In the genomic region with DNA sequence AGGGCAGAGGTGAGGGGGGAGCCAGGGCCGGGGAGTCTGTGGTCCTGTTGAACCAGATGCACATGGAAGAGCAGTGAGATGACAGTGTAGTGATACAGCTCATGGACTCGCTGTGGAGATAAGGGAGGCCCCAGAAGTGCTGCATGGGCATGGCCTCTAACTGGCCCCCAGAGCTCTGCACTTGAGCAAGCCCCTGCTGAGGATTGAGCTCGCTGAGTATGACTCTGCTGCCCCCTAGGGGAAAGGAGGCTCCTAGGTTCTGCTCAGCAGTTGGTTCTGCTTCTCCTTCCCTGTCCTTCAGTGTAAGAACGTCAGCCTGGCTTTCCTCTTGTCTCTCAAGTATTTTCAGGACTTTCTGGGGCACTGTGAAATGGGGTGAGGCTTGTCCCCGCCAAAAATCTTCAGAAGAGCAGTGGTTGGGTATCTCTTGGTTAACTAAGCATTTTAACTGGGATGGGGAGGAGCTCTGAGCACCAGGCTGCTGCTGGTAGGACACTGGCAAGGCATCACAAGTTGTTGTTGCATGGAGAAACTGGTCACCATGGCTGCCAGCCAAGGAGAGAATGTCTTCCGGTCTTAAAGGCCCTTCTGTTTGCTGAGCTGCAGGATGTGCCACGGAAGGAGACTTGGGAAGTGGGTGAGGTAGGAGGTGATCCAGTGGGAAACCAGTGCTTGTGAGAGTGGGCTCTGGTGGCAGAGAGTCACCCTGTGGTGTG, we compare ENCODE assay signal across 8 mouse cellular contexts. TPM values are rescaled to one million over a fixed set of nuclear protein-coding genes. Genes with fewer than 3 reads are reported as not detected.
DNase-seq lines count a peak whose midpoint lies in the region; ATAC-seq and TF ChIP-seq lines count a peak whose summit lies in the region.

No protein-coding gene starts in this region.

- peaks cover 70% of the 10 kb centered on the region for H3K27me3 ChIP-seq in megakaryocyte, embryonic 14.5 days (replicated peaks)

- peak; percentile 96 for ATAC-seq in activated CD4-positive, CD25-positive, alpha-beta regulatory T cell, adult 4 months
- ATAC-seq in common myeloid progenitor, adult 5-6 weeks (replicated peaks; ENCODE audit: low read depth, poor library complexity, severe bottlenecking) = peak; percentile 94

- H3K4me3 ChIP-seq in left cerebral cortex, adult 2 months = no peak overlapping the region
- peak overlapping the region; percentile 31 for H3K4me3 ChIP-seq in megakaryocyte, embryonic 14.5 days (replicated peaks)

- H3K27ac ChIP-seq in left cerebral cortex, adult 2 months = no peak overlapping the region

- TF ChIP-seq CTCF in left cerebral cortex, adult 2 months (IDR thresholded peaks at IDR 0.05) = peak; percentile 98

- H3K9me3 ChIP-seq in megakaryocyte, embryonic 14.5 days = peaks cover 6% of the 10 kb centered on the region; the same call in 1 of the 2 replicates

- peaks cover 59% of the 10 kb centered on the region for H3K4me1 ChIP-seq in megakaryocyte, embryonic 14.5 days

- H3K36me3 ChIP-seq in megakaryocyte, embryonic 14.5 days (replicated peaks; ENCODE audit: low read length) = no peaks in the 10 kb centered on the region

- intact Hi-C loops in left cerebral cortex, adult 2 months (cut with DNase I) = loop anchor here (2.0 to 5.0 kb wide), 2 partner anchors 51 to 90 kb away; partner anchors contain the start of gene Golm1

- peak; percentile 50 to 56 for DNase-seq in gastrocnemius, adult 8-10 months (ENCODE audit: low spot score in 2 of 2)
- DNase-seq in hindlimb bud, embryonic 11.5 days (ENCODE audit: extremely low spot score, low read depth, low spot score) = peak; percentile 75
- DNase-seq in left cerebral cortex, adult 2 months (ENCODE audit: extremely low spot score in 1 of 2, low spot score in 2 of 2) = peak; percentile 80
- DNase-seq in right cerebral cortex, postnatal 10 days (ENCODE audit: low spot score in 2 of 2) = peak; percentile 87 to 90
- peak; percentile 65 to 69 for DNase-seq in urinary bladder, postnatal 36 days (ENCODE audit: low spot score in 2 of 2)

RNA-seq across cellular contexts. Expression of gene Spata31d1d, which starts 3.0 kb away (rescaled TPM):
- not detected for polyA plus RNA-seq in activated CD4-positive, CD25-positive, alpha-beta regulatory T cell, adult 4 months (2017; shearing (Covaris generic))
- not detected in 2 replicates for total RNA-seq in common myeloid progenitor, adult 5-6 weeks (2017)
- total RNA-seq in gastrocnemius, adult 8-10 months (2022) = not detected
- not detected for total RNA-seq in left cerebral cortex, adult 2 months (2021)
- polyA plus RNA-seq in megakaryocyte, embryonic 14.5 days (2012; ENCODE audit: insufficient read depth, low replicate concordance) = 0.04 TPM in 1 of 2 replicates, not detected in the other

RNA-seq across cellular contexts. Expression of gene Spata31d1b, which starts 16.5 kb away (rescaled TPM):
- polyA plus RNA-seq in activated CD4-positive, CD25-positive, alpha-beta regulatory T cell, adult 4 months (2017; shearing (Covaris generic)) = not detected
- not detected in 2 replicates for total RNA-seq in common myeloid progenitor, adult 5-6 weeks (2017)
- total RNA-seq in gastrocnemius, adult 8-10 months (2022) = not detected
- total RNA-seq in left cerebral cortex, adult 2 months (2021) = under 1 TPM in 1 of 2 experiments, not detected in 1; 0.09 TPM
- polyA plus RNA-seq in megakaryocyte, embryonic 14.5 days (2012; ENCODE audit: insufficient read depth, low replicate concordance) = not detected in 2 replicates

RNA-seq across cellular contexts. Expression of gene 1700014D04Rik, which starts 18.0 kb away (rescaled TPM):
- polyA plus RNA-seq in activated CD4-positive, CD25-positive, alpha-beta regulatory T cell, adult 4 months (2017; shearing (Covaris generic)) = not detected
- 0.18 TPM in 1 of 2 replicates, not detected in the other for total RNA-seq in common myeloid progenitor, adult 5-6 weeks (2017)
- under 1 TPM in 2 of 4 experiments, not detected in 2; 0.10 to 0.12 TPM for total RNA-seq in gastrocnemius, adult 8-10 months (2022)
- 1 to 10 TPM; 1.8 to 2.5 TPM for total RNA-seq in left cerebral cortex, adult 2 months (2021)
- not detected in 2 replicates for polyA plus RNA-seq in megakaryocyte, embryonic 14.5 days (2012; ENCODE audit: insufficient read depth, low replicate concordance)

RNA-seq across cellular contexts. Expression of gene Spata31d1a, which starts 18.4 kb away (rescaled TPM):
- polyA plus RNA-seq in activated CD4-positive, CD25-positive, alpha-beta regulatory T cell, adult 4 months (2017; shearing (Covaris generic)) = not detected
- total RNA-seq in common myeloid progenitor, adult 5-6 weeks (2017) = not detected in 2 replicates
- total RNA-seq in gastrocnemius, adult 8-10 months (2022) = not detected
- total RNA-seq in left cerebral cortex, adult 2 months (2021) = under 1 TPM; 0.18 to 0.26 TPM
- not detected in 2 replicates for polyA plus RNA-seq in megakaryocyte, embryonic 14.5 days (2012; ENCODE audit: insufficient read depth, low replicate concordance)

RNA-seq across cellular contexts. Expression of gene 4921517D22Rik, which starts 34.6 kb away (rescaled TPM):
- polyA plus RNA-seq in activated CD4-positive, CD25-positive, alpha-beta regulatory T cell, adult 4 months (2017; shearing (Covaris generic)) = under 1 TPM in 1 of 2 experiments, not detected in 1; 0.48 TPM
- not detected in 2 replicates for total RNA-seq in common myeloid progenitor, adult 5-6 weeks (2017)
- total RNA-seq in gastrocnemius, adult 8-10 months (2022) = not detected
- total RNA-seq in left cerebral cortex, adult 2 months (2021) = not detected
- polyA plus RNA-seq in megakaryocyte, embryonic 14.5 days (2012; ENCODE audit: insufficient read depth, low replicate concordance) = not detected in 2 replicates
